Mouse (Mus musculus) heart, embryonic 16.5 days (tissue): ENCODE results near the gene Wbp11. TPM values are rescaled to one million over a fixed set of nuclear protein-coding genes. Genes with fewer than 3 reads are reported as not detected.

Experiments used
- ATAC-seq: fragments of 200-750 bp; cut with Nextera tagmentation; replicated peaks from 2 replicates; pipeline ENCODE4 v1.8.0; 2017; ENCODE audit warnings: moderate number of reproducible peaks; ENCODE audit not compliant: insufficient read depth, low FRiP score; ENCODE audit errors: extremely low read depth
- H3K27ac ChIP-seq: fragments of 300-500 bp; sonication (generic); 2 replicates; pipeline ENCODE4 v1.5.1; 2014; ENCODE audit warnings: mild to moderate bottlenecking, low read length, control low read depth, moderate library complexity
- H3K27me3 ChIP-seq: fragments of 300-500 bp; sonication (generic); 2 replicates; pipeline ENCODE4 v1.6.1; 2014; ENCODE audit warnings: low read length, mixed read lengths; ENCODE audit not compliant: control insufficient read depth, insufficient read depth
- H3K36me3 ChIP-seq: fragments of 300-500 bp; sonication (generic); 2 replicates; pipeline ENCODE4 v1.6.1; 2014; ENCODE audit not compliant: control insufficient read depth, insufficient read depth
- H3K4me1 ChIP-seq: fragments of 300-500 bp; sonication (generic); 2 replicates; pipeline ENCODE4 v1.6.1; 2014; ENCODE audit warnings: low read length, mixed read lengths; ENCODE audit not compliant: control insufficient read depth, insufficient read depth
- H3K4me2 ChIP-seq: fragments of 300-500 bp; sonication (generic); 2 replicates; pipeline ENCODE4 v1.6.1; 2014; ENCODE audit warnings: low read depth, mild to moderate bottlenecking, control low read depth, low read length
- H3K4me3 ChIP-seq: fragments of 300-500 bp; sonication (generic); 2 replicates; pipeline ENCODE4 v1.5.1; 2014; ENCODE audit warnings: mild to moderate bottlenecking, control low read depth, low read length
- H3K9ac ChIP-seq: fragments of 300-500 bp; sonication (generic); 2 replicates; pipeline ENCODE4 v1.6.1; 2014; ENCODE audit warnings: low read length, control low read depth
- H3K9me3 ChIP-seq: fragments of 300-500 bp; sonication (generic); replicated peaks from 2 replicates; pipeline ENCODE4 v1.6.1; 2016; ENCODE audit warnings: low read length; ENCODE audit not compliant: control insufficient read depth
- WGBS: fragments of 180-500 bp; shearing (Covaris S2); extraction: QIAGEN DNeasy Blood & Tissue Kit; methylation state at CpG from one replicate; pipeline ENCODE4 v1.1.7; 2014; 5-methylcytosine and 5-hydroxymethylcytosine counted together
- polyA plus RNA-seq: library from polyadenylated mRNA; unstranded; fragments of >200 nt; fragmentation: Nextera tagmentation; extraction: Ambion mirVana; gene quantifications from 2 replicates; pipeline ENCODE4 v1.2.1, GENCODE M21; 2015

Gene Wbp11
- polyA plus RNA-seq, 1 experiment from 2014 or later, result 77.7 TPM

GRCm38 (mm10) chr6:136792884-136793758 lies 34.9 kb downstream of the Wbp11 start:
- Histone ChIP-seq H3K27me3 (no peaks in the 10 kb centered on the region), H3K4me1 (peaks cover 5% of the 10 kb centered on the region; the same call in 1 of the 2 replicates), H3K4me2 (peak overlapping the region; percentile 96), H3K9me3 (no peaks in the 10 kb centered on the region), H3K36me3 (no peaks in the 10 kb centered on the region), H3K27ac (no peak overlapping the region), H3K4me3 (peak overlapping the region; percentile 62), H3K9ac (peak overlapping the region; percentile 72)
- WGBS, result 30% methylated on average over 16 of the region's 16 CpGs
- no peak for ATAC-seq

- Histone ChIP-seq H3K27ac (peak overlapping the region; percentile 41), H3K4me1 (peaks cover 5% of the 10 kb centered on the region; the same call in 1 of the 2 replicates)
These were observed 38.6 kb downstream of the Wbp11 start for GRCm38 (mm10) chr6:136789391-136789971.

GRCm38 (mm10) chr6:136782761-136783160 lies 45.3 kb downstream of the Wbp11 start:
- WGBS, result 84% methylated on average over 9 of the region's 9 CpGs
- H3K9me3 ChIP-seq, result no peaks in the 10 kb centered on the region
- H3K4me3 ChIP-seq, result no peak overlapping the region
- H3K27ac ChIP-seq, result no peak overlapping the region
- H3K4me2 ChIP-seq, result no peak overlapping the region
- H3K9ac ChIP-seq, result no peak overlapping the region
- ATAC-seq, result no peak
- H3K4me1 ChIP-seq, result no peaks in the 10 kb centered on the region
- H3K27me3 ChIP-seq, result no peaks in the 10 kb centered on the region
- no peaks in the 10 kb centered on the region for H3K36me3 ChIP-seq

More at GRCm38 (mm10) chr6:136789391-136789971, 38.6 kb downstream of the Wbp11 start:
- Histone ChIP-seq H3K9ac (no peak overlapping the region), H3K4me3 (no peak overlapping the region), H3K4me2 (no peak overlapping the region), H3K27me3 (no peaks in the 10 kb centered on the region), H3K9me3 (no peaks in the 10 kb centered on the region), H3K36me3 (no peaks in the 10 kb centered on the region)
- WGBS, result 53% methylated on average over 5 of the region's 5 CpGs
- peak; percentile 76 for ATAC-seq

GRCm38 (mm10) chr6:136782146-136782545 lies 45.9 kb downstream of the Wbp11 start:
- Histone ChIP-seq H3K4me1 (no peaks in the 10 kb centered on the region), H3K4me3 (no peak overlapping the region), H3K36me3 (no peaks in the 10 kb centered on the region), H3K9ac (no peak overlapping the region), H3K27ac (no peak overlapping the region), H3K4me2 (no peak overlapping the region), H3K9me3 (no peaks in the 10 kb centered on the region), H3K27me3 (no peaks in the 10 kb centered on the region)
- 83% methylated on average over 12 of the region's 12 CpGs for WGBS
- no peak for ATAC-seq

GRCm38 (mm10) chr6:136781377-136781986 lies 46.6 kb downstream of the Wbp11 start, which contains the start of gene Gucy2c:
TSS of gene Gucy2c (minus strand) at chr6:136781765.
- no peaks in the 10 kb centered on the region for H3K36me3 ChIP-seq
- H3K9me3 ChIP-seq, result no peaks in the 10 kb centered on the region
- no peaks in the 10 kb centered on the region for H3K27me3 ChIP-seq
- no peak within 1 kb of the TSS for H3K4me3 ChIP-seq
- H3K27ac ChIP-seq, result no peak within 1 kb of the TSS
- 75% methylated on average over 20 of the region's 20 CpGs for WGBS
- no peak for ATAC-seq
- H3K4me2 ChIP-seq, result no peak within 1 kb of the TSS
- H3K9ac ChIP-seq, result no peak within 1 kb of the TSS
- H3K4me1 ChIP-seq, result no peaks in the 10 kb centered on the region

- H3K4me1 ChIP-seq, result no peaks in the 10 kb centered on the region
- H3K27me3 ChIP-seq, result no peaks in the 10 kb centered on the region
- no peaks in the 10 kb centered on the region for H3K9me3 ChIP-seq
- H3K27ac ChIP-seq, result no peak overlapping the region
- no peaks in the 10 kb centered on the region for H3K36me3 ChIP-seq
- WGBS, result 77% methylated on average over 1 of the region's 1 CpGs
- H3K4me2 ChIP-seq, result no peak overlapping the region
- H3K9ac ChIP-seq, result no peak overlapping the region
- no peak overlapping the region for H3K4me3 ChIP-seq
- ATAC-seq, result no peak
These were observed 51.6 kb downstream of the Wbp11 start for GRCm38 (mm10) chr6:136776392-136776791.

GRCm38 (mm10) chr6:136769859-136770258 lies 58.2 kb downstream of the Wbp11 start:
- no peaks in the 10 kb centered on the region for H3K36me3 ChIP-seq
- H3K4me3 ChIP-seq, result no peak overlapping the region
- ATAC-seq, result no peak
- H3K9me3 ChIP-seq, result peaks cover 4% of the 10 kb centered on the region; the same call in 1 of the 2 replicates
- WGBS, result 74% methylated on average over 7 of the region's 7 CpGs
- no peaks in the 10 kb centered on the region for H3K4me1 ChIP-seq
- H3K4me2 ChIP-seq, result no peak overlapping the region
- no peak overlapping the region for H3K27ac ChIP-seq
- no peaks in the 10 kb centered on the region for H3K27me3 ChIP-seq
- H3K9ac ChIP-seq, result no peak overlapping the region

- WGBS, result 70% methylated on average over 8 of the region's 8 CpGs
- Histone ChIP-seq H3K4me3 (no peak overlapping the region), H3K27ac (no peak overlapping the region)
These were observed 58.9 kb downstream of the Wbp11 start for GRCm38 (mm10) chr6:136769143-136769542.

More at GRCm38 (mm10) chr6:136769143-136769542, 58.9 kb downstream of the Wbp11 start:
- ATAC-seq, result no peak
- no peaks in the 10 kb centered on the region for H3K27me3 ChIP-seq
- H3K4me2 ChIP-seq, result no peak overlapping the region
- no peak overlapping the region for H3K9ac ChIP-seq
- peaks cover 4% of the 10 kb centered on the region; the same call in 1 of the 2 replicates for H3K9me3 ChIP-seq
- H3K36me3 ChIP-seq, result no peaks in the 10 kb centered on the region
- peaks cover 2% of the 10 kb centered on the region for H3K4me1 ChIP-seq
